Mouse (Mus musculus): ENCODE measurements at regions not wholly inside any gene's neighbourhood (a gene's known extent, or its start where the extent isn't known, plus 50 kb on each side); places are given as distances from the start of the nearest gene placed in this dataset.

DNA sequence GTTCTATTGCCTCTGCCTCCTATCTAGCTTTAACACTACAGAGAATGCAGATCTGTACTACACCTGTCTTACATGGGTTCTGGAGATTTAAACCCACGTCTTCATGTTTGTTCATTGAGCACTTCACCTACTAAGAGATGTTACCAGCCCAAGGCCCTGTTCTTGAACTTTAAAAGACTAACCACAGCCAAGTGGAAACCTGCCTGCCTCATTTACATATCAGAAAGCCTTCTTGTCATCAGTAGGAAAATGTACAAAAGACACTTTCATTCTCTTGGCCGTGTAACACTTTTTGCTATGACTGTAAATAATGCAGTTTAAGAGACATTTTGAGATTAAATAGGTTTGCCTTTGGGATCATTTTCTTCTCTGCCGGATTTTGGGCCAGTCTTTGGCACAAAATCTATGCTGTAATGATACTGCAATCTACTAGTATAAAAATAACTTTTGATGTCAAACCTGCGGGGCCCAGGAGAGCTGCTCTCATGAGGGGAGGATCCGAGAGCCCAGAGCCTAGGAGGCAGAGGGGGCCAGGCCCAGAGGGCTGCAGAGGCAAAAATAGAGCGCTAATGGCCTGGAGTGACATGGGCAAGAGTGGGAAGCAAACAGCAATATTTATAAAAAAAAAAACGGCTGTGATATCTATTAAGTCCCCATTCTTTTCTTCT, 318.4 kb upstream of the Myo3a start:
- no peak for TF ChIP-seq CTCF (IDR thresholded peaks at IDR 0.05; ENCODE audit: low read depth)
- TF ChIP-seq EP300 (IDR thresholded peaks at IDR 0.05; ENCODE audit: low read depth), result no peak

All from liver, embryonic 14.5 days (tissue).